Mouse (Mus musculus): ENCODE measurements at regions not wholly inside any gene's neighbourhood (a gene's known extent, or its start where the extent isn't known, plus 50 kb on each side); places are given as distances from the start of the nearest gene placed in this dataset.

DNA sequence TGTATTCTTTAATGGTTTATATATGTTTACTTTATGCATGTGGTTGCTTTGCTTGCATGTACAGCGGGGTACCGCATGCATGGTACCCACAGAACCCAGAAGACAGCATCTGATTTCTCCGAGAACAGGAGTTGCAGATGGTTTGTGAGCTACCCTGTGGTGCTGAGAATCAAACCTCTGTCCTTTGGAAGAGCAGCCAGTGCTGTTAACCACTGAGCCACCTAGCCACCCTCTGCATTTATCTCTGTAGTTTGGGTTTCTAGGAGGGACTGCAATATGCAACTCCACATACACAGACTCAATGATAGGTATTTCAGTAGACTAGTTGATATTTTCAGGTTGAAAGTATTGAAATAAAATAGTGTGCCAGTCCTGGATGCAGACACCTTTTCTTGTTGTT is 134.4 kb downstream of the Tex36 start:
- Histone ChIP-seq H3K4me3 (no peak overlapping the region), H3K79me2 (ENCODE audit: control insufficient read depth, insufficient read depth) (no peaks in the 10 kb centered on the region), H3K27me3 (ENCODE audit: control insufficient read depth, insufficient read depth, insufficient read length) (peaks cover 6% of the 10 kb centered on the region), H3K4me2 (ENCODE audit: low read depth) (no peak overlapping the region), H3K36me3 (ENCODE audit: control insufficient read depth, insufficient read depth) (no peaks in the 10 kb centered on the region), H3ac (ENCODE audit: control insufficient read depth, insufficient read length) (no peak overlapping the region)
- TF ChIP-seq TCF12 (IDR thresholded peaks at IDR 0.05; ENCODE audit: insufficient read depth, poor library complexity, severe bottlenecking): no peak
- TF ChIP-seq REST (IDR thresholded peaks at IDR 0.05; ENCODE audit: insufficient read depth, insufficient read length): no peak
- TF ChIP-seq SRF (IDR thresholded peaks at IDR 0.05; ENCODE audit: control insufficient read depth, insufficient read length, low read depth): no peak
- no peak for TF ChIP-seq MYOD1 (IDR thresholded peaks at IDR 0.05; ENCODE audit: control insufficient read depth in 1 of 3, insufficient read length in 2 of 3, low read depth in 2 of 3)
- no peak for TF ChIP-seq TCF3 (IDR thresholded peaks at IDR 0.05; ENCODE audit: insufficient read length, low read depth)
- no peak for TF ChIP-seq POLR2AphosphoS2 (IDR thresholded peaks at IDR 0.05; ENCODE audit: insufficient read length, low read depth)
- TF ChIP-seq E2F4 (IDR thresholded peaks at IDR 0.05; ENCODE audit: insufficient read depth): no peak
- TF ChIP-seq MYOG (IDR thresholded peaks at IDR 0.05; ENCODE audit: control insufficient read depth in 1 of 3, insufficient read depth in 1 of 3, insufficient read length in 2 of 3, low read depth in 2 of 3): no peak
- no peak for TF ChIP-seq USF1 (IDR thresholded peaks at IDR 0.05; ENCODE audit: low read depth)
- TF ChIP-seq POLR2A (IDR thresholded peaks at IDR 0.05; ENCODE audit: insufficient read length, low read depth): no peak
- TF ChIP-seq MAX (IDR thresholded peaks at IDR 0.05; ENCODE audit: low read depth): no peak
- no peak for TF ChIP-seq CEBPB (IDR thresholded peaks at IDR 0.05; ENCODE audit: insufficient read depth, poor library complexity, severe bottlenecking)

DNA sequence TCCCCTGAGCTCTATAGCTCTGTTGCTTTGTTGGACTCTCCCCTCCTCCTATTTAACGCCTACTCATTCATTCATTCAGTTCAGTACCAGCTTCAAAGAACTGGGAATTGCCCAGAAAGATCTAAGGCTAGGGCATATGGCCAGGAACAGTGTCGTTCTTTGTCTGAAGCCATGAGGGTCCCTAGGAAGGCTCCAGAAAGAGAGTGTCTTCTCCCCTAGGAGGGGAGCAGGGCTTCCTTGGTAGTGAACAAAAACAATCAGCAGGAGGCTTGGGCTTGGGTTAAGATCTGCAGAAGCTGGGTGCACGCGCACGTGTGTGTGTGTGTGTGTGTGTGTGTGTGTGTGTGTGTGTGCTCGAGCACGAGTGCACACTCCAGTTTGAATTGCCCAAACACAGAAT is 142.7 kb downstream of the Tex36 start:
- H3K36me3 ChIP-seq (ENCODE audit: control insufficient read depth, insufficient read depth): no peaks in the 10 kb centered on the region
- TF ChIP-seq CEBPB (IDR thresholded peaks at IDR 0.05; ENCODE audit: insufficient read depth, poor library complexity, severe bottlenecking) (no peak), MAX (IDR thresholded peaks at IDR 0.05; ENCODE audit: low read depth) (no peak), SRF (IDR thresholded peaks at IDR 0.05; ENCODE audit: control insufficient read depth, insufficient read length, low read depth) (no peak), USF1 (IDR thresholded peaks at IDR 0.05; ENCODE audit: low read depth) (no peak), REST (IDR thresholded peaks at IDR 0.05; ENCODE audit: insufficient read depth, insufficient read length) (no peak), TCF3 (IDR thresholded peaks at IDR 0.05; ENCODE audit: insufficient read length, low read depth) (no peak), E2F4 (IDR thresholded peaks at IDR 0.05; ENCODE audit: insufficient read depth) (no peak), POLR2AphosphoS2 (IDR thresholded peaks at IDR 0.05; ENCODE audit: insufficient read length, low read depth) (no peak), POLR2A (IDR thresholded peaks at IDR 0.05; ENCODE audit: insufficient read length, low read depth) (no peak), MYOG (IDR thresholded peaks at IDR 0.05; ENCODE audit: control insufficient read depth in 1 of 3, insufficient read depth in 1 of 3, insufficient read length in 2 of 3, low read depth in 2 of 3) (no peak), TCF12 (IDR thresholded peaks at IDR 0.05; ENCODE audit: insufficient read depth, poor library complexity, severe bottlenecking) (no peak), MYOD1 (IDR thresholded peaks at IDR 0.05; ENCODE audit: control insufficient read depth in 1 of 3, insufficient read length in 2 of 3, low read depth in 2 of 3) (no peak)
- no peak overlapping the region for H3K4me2 ChIP-seq (ENCODE audit: low read depth)
- no peak overlapping the region for H3K4me3 ChIP-seq
- H3K79me2 ChIP-seq (ENCODE audit: control insufficient read depth, insufficient read depth): no peaks in the 10 kb centered on the region
- H3K27me3 ChIP-seq (ENCODE audit: control insufficient read depth, insufficient read depth, insufficient read length): peaks cover 8% of the 10 kb centered on the region
- H3ac ChIP-seq (ENCODE audit: control insufficient read depth, insufficient read length): no peak overlapping the region

DNA sequence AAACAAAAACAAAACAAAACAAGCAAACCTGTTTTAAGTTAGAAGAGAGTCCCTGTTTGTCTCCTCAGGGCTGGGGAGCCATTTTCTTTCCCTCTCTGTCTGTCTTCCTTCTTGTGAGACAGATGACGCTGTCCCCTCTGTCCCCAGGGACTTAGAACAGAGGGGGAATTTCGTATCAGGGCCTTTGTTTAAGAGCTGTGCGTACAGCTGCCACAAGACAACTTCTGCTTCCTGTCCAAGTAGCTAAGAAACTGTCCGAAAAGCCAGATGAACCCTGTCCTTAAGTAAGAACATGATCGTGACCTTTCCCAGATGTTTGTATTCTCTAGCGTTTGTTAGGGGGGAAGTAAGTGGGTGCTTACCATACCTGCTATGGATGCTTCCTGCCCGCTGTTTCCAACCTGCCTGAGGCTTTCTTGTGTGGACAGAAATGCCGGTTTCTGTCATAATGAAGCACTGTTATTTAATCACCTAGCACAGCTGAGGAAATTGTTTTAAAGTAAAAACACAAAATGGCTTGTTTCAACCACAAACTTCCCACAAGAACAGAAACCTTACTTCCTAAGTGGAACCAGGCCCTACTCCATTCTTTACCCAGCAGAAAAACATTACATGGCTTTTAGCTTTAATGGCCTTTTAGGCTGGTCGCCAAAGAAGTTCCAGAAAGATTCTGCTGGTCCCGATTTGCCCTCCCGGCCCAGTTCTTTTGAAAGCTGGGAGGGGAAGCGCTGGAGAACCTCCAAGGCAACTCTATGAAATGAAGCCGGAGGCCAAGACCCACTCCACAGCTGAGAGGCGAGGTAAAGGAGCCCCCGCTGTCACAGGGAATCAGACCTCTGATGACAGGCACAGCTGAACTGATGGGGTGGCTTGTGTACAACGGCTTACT is 144.3 kb downstream of the Tex36 start:
- TF ChIP-seq E2F4 (IDR thresholded peaks at IDR 0.05; ENCODE audit: insufficient read depth): no peak

DNA sequence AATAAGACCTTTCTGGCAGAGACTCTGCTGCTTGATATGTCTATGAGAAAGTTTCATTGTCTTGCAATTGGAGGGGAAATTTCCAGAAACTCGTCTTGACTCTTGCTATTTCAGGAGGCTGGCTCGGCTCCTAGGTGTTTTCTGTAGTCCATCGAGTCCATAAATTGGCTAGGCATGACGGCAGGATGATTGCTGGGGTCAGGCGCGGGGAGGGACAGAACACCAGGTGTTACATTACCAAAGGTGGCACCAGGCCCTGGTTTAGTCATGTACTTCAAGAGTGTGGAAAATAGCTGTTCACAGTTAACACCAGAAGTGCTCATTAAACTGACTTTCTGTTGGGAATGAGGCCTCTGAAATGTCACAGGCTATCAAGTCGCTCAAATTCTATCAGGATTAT is 151.7 kb downstream of the Tex36 start:
- peaks cover 9% of the 10 kb centered on the region for H3K27me3 ChIP-seq (ENCODE audit: control insufficient read depth, insufficient read depth, insufficient read length)
- H3ac ChIP-seq (ENCODE audit: control insufficient read depth, insufficient read length): no peak overlapping the region
- H3K4me2 ChIP-seq (ENCODE audit: low read depth): no peak overlapping the region
- H3K4me3 ChIP-seq: no peak overlapping the region
- no peak for TF ChIP-seq TCF3 (IDR thresholded peaks at IDR 0.05; ENCODE audit: insufficient read length, low read depth)
- TF ChIP-seq MYOD1 (IDR thresholded peaks at IDR 0.05; ENCODE audit: control insufficient read depth in 1 of 3, insufficient read length in 2 of 3, low read depth in 2 of 3): no peak
- TF ChIP-seq MYOG (IDR thresholded peaks at IDR 0.05; ENCODE audit: control insufficient read depth in 1 of 3, insufficient read depth in 1 of 3, insufficient read length in 2 of 3, low read depth in 2 of 3): no peak
- no peak for TF ChIP-seq E2F4 (IDR thresholded peaks at IDR 0.05; ENCODE audit: insufficient read depth)
- TF ChIP-seq USF1 (IDR thresholded peaks at IDR 0.05; ENCODE audit: low read depth): no peak
- TF ChIP-seq REST (IDR thresholded peaks at IDR 0.05; ENCODE audit: insufficient read depth, insufficient read length): no peak
- TF ChIP-seq CEBPB (IDR thresholded peaks at IDR 0.05; ENCODE audit: insufficient read depth, poor library complexity, severe bottlenecking): no peak
- no peak for TF ChIP-seq MAX (IDR thresholded peaks at IDR 0.05; ENCODE audit: low read depth)
- TF ChIP-seq POLR2AphosphoS2 (IDR thresholded peaks at IDR 0.05; ENCODE audit: insufficient read length, low read depth): no peak
- H3K79me2 ChIP-seq (ENCODE audit: control insufficient read depth, insufficient read depth): no peaks in the 10 kb centered on the region
- no peaks in the 10 kb centered on the region for H3K36me3 ChIP-seq (ENCODE audit: control insufficient read depth, insufficient read depth)

More for the DNA sequence above, 144.3 kb downstream of the Tex36 start:
- Histone ChIP-seq H3K36me3 (ENCODE audit: control insufficient read depth, insufficient read depth) (no peaks in the 10 kb centered on the region), H3ac (ENCODE audit: control insufficient read depth, insufficient read length) (no peak overlapping the region), H3K79me2 (ENCODE audit: control insufficient read depth, insufficient read depth) (no peaks in the 10 kb centered on the region), H3K4me2 (ENCODE audit: low read depth) (no peak overlapping the region), H3K27me3 (ENCODE audit: control insufficient read depth, insufficient read depth, insufficient read length) (peaks cover 8% of the 10 kb centered on the region), H3K4me3 (no peak overlapping the region)

DNA sequence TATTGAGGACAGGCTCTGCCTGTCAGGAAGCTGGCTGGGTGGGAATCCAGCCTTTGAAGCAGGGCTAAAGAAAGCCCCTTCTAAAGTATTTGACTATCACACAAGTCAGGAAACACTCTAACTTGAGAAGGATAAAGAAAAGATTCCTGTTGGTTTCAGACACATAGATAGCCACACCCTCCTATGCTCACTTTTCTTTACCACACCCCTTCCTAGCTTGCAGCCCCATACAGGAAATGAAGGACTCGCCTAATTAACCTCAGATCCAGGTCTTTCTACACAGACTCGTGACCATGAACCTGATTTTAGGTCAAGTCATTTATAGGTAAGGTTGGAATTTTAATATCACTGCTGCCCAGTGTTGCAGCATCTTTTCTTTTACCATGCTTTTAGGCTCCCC is 154.9 kb downstream of the Tex36 start:
- H3ac ChIP-seq (ENCODE audit: control insufficient read depth, insufficient read length): no peak overlapping the region
- no peak overlapping the region for H3K4me3 ChIP-seq
- H3K27me3 ChIP-seq (ENCODE audit: control insufficient read depth, insufficient read depth, insufficient read length): peaks cover 13% of the 10 kb centered on the region
- TF ChIP-seq REST (IDR thresholded peaks at IDR 0.05; ENCODE audit: insufficient read depth, insufficient read length) (no peak), POLR2AphosphoS2 (IDR thresholded peaks at IDR 0.05; ENCODE audit: insufficient read length, low read depth) (no peak), MYOG (IDR thresholded peaks at IDR 0.05; ENCODE audit: control insufficient read depth in 1 of 3, insufficient read depth in 1 of 3, insufficient read length in 2 of 3, low read depth in 2 of 3) (no peak), TCF3 (IDR thresholded peaks at IDR 0.05; ENCODE audit: insufficient read length, low read depth) (no peak), MAX (IDR thresholded peaks at IDR 0.05; ENCODE audit: low read depth) (no peak), E2F4 (IDR thresholded peaks at IDR 0.05; ENCODE audit: insufficient read depth) (no peak), SRF (IDR thresholded peaks at IDR 0.05; ENCODE audit: control insufficient read depth, insufficient read length, low read depth) (no peak), CEBPB (IDR thresholded peaks at IDR 0.05; ENCODE audit: insufficient read depth, poor library complexity, severe bottlenecking) (no peak), MYOD1 (IDR thresholded peaks at IDR 0.05; ENCODE audit: control insufficient read depth in 1 of 3, insufficient read length in 2 of 3, low read depth in 2 of 3) (no peak), TCF12 (IDR thresholded peaks at IDR 0.05; ENCODE audit: insufficient read depth, poor library complexity, severe bottlenecking) (no peak), USF1 (IDR thresholded peaks at IDR 0.05; ENCODE audit: low read depth) (no peak), POLR2A (IDR thresholded peaks at IDR 0.05; ENCODE audit: insufficient read length, low read depth) (no peak)
- H3K36me3 ChIP-seq (ENCODE audit: control insufficient read depth, insufficient read depth): no peaks in the 10 kb centered on the region
- H3K79me2 ChIP-seq (ENCODE audit: control insufficient read depth, insufficient read depth): no peaks in the 10 kb centered on the region
- no peak overlapping the region for H3K4me2 ChIP-seq (ENCODE audit: low read depth)
